Mouse (Mus musculus) heart, postnatal 0 days (tissue): ENCODE data around the gene Scrt2. TPM values are rescaled to one million over a fixed set of nuclear protein-coding genes. Genes with fewer than 3 reads are reported as not detected.

Experiments
- ATAC-seq: fragments of 200-750 bp; cut with Nextera tagmentation; 2 replicates; pipeline ENCODE4 v1.8.0; 2017; ENCODE audit warnings: low read depth, moderate number of reproducible peaks, moderate library complexity; ENCODE audit not compliant: insufficient read depth
- DNase-seq: peaks from one replicate; pipeline ENCODE4 v3.0.0-alpha.2; 2016; ENCODE audit warnings: low spot score
- H3K27ac ChIP-seq: fragments of 300-500 bp; sonication (generic); 2 replicates; pipeline ENCODE4 v1.5.1; 2014; ENCODE audit warnings: low read depth, mild to moderate bottlenecking
- H3K27me3 ChIP-seq: fragments of 300-500 bp; sonication (generic); 2 replicates; pipeline ENCODE4 v1.6.1; 2014; ENCODE audit warnings: low read length, mixed read lengths; ENCODE audit not compliant: control insufficient read depth, insufficient read depth
- H3K36me3 ChIP-seq: fragments of 300-500 bp; sonication (generic); replicated peaks from 2 replicates; pipeline ENCODE4 v1.6.1; 2014; ENCODE audit warnings: low read length, mixed read lengths; ENCODE audit not compliant: control insufficient read depth, insufficient read depth
- H3K4me1 ChIP-seq: fragments of 300-500 bp; sonication (generic); 2 replicates; pipeline ENCODE4 v1.6.1; 2014; ENCODE audit warnings: antibody characterized with exemption; ENCODE audit not compliant: control insufficient read depth, insufficient read depth
- H3K4me2 ChIP-seq: fragments of 300-500 bp; sonication (generic); 2 replicates; pipeline ENCODE4 v1.6.1; 2014; ENCODE audit warnings: low read depth, mild to moderate bottlenecking, low read length, moderate library complexity
- H3K4me3 ChIP-seq: fragments of 300-500 bp; sonication (generic); 2 replicates; pipeline ENCODE4 v1.5.1; 2014; ENCODE audit warnings: low read depth, low read length
- H3K9ac ChIP-seq: fragments of 300-500 bp; sonication (generic); replicated peaks from 2 replicates; pipeline ENCODE4 v1.6.1; 2014; ENCODE audit warnings: low read depth, low read length, mixed read lengths
- H3K9me3 ChIP-seq: fragments of 300-500 bp; sonication (generic); replicated peaks from 2 replicates; pipeline ENCODE4 v1.6.1; 2016; ENCODE audit warnings: low read length; ENCODE audit not compliant: control insufficient read depth
- CTCF ChIP-seq: IDR thresholded peaks from 2 replicates; pipeline ENCODE4 v1.5.1; 2016; ENCODE audit warnings: antibody characterized with exemption, control low read depth, low read depth
- EP300 ChIP-seq: IDR thresholded peaks from 2 replicates; pipeline ENCODE4 v1.6.1; 2016; ENCODE audit warnings: antibody characterized with exemption, low read depth
- WGBS: fragments of 180-500 bp; shearing (Covaris S2); extraction: QIAGEN DNeasy Blood & Tissue Kit; methylation state at CpG from one replicate; pipeline ENCODE4 v1.1.7; 2014; 5-methylcytosine and 5-hydroxymethylcytosine counted together
- polyA plus RNA-seq: library from polyadenylated mRNA; unstranded; fragments of >200 nt; fragmentation: Nextera tagmentation; extraction: Ambion mirVana; gene quantifications from 2 replicates; pipeline ENCODE4 v1.2.1, GENCODE M21; 2015
- total RNA-seq: library from RNA; depleted of rRNA; stranded (reverse); fragments of >200 nt; gene quantifications from 2 replicates; pipeline ENCODE4 v1.2.3, GENCODE M21; 2014; ENCODE audit warnings: low replicate concordance

Gene Scrt2
- total and polyA plus RNA-seq, 2 experiments from 2014 or later = not detected

DNA sequence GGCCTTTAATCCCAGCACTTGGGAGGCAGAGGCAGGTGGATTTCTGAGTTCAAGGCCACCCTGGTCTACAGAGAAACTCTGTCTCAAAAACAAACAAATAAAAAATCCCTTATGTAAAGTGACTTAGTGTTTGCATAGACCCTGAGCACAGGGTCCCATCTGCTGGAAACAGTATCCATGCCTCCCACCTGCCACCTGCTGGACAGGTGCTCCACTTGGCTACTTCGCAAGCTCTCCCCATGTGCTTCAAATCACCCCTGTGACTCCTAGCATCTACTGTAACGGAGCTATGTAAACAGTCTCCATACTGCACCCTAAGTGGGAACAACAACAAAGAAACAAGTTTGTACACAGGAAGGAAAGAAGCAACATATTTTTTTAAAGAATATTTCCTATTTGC is 47.3 kb downstream of the Scrt2 start:
- Histone ChIP-seq H3K4me3 (no peak overlapping the region), H3K36me3 (no peaks in the 10 kb centered on the region), H3K4me1 (0 out of 2 replicates have a peak, but pooled peaks cover 4% of the 10 kb centered on the region), H3K9me3 (no peaks in the 10 kb centered on the region), H3K27me3 (0 out of 2 replicates have a peak, but pooled peaks cover 4% of the 10 kb centered on the region), H3K9ac (no peak overlapping the region), H3K27ac (no peak overlapping the region), H3K4me2 (no peak overlapping the region)
- no peak for DNase-seq
- TF ChIP-seq EP300 (no peak), CTCF (no peak)
- 71% methylated on average over 2 of the region's 2 CpGs for WGBS
- no peak for ATAC-seq

DNA sequence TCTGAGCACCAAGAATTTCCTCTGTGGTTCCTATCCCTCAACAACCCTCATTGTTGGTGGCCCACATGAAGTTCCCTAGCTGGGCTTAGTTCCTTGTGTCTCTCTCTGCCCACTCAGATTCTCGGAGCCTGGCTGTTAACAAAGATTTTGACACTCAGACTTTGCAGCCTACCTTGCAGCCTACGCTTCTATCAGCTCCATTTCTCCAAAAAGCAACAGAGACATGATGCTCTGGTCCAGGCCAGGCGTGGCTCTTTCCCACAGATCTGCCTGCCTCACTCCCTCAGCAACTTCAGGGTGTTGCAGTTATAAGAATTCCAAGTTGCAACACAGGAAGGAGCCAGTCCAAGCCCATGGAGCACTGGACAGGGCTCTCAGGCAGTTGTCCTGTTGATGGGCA is 48.4 kb downstream of the Scrt2 start:
- Histone ChIP-seq H3K4me1 (0 out of 2 replicates have a peak, but pooled peaks cover 4% of the 10 kb centered on the region), H3K9me3 (no peaks in the 10 kb centered on the region), H3K27me3 (0 out of 2 replicates have a peak, but pooled peaks cover 4% of the 10 kb centered on the region), H3K4me3 (no peak overlapping the region), H3K36me3 (no peaks in the 10 kb centered on the region), H3K9ac (no peak overlapping the region), H3K4me2 (no peak overlapping the region), H3K27ac (no peak overlapping the region)
- ATAC-seq (no peak), DNase-seq (no peak)
- 67% methylated on average over 3 of the region's 3 CpGs for WGBS
- TF ChIP-seq EP300 (no peak), CTCF (no peak)

DNA sequence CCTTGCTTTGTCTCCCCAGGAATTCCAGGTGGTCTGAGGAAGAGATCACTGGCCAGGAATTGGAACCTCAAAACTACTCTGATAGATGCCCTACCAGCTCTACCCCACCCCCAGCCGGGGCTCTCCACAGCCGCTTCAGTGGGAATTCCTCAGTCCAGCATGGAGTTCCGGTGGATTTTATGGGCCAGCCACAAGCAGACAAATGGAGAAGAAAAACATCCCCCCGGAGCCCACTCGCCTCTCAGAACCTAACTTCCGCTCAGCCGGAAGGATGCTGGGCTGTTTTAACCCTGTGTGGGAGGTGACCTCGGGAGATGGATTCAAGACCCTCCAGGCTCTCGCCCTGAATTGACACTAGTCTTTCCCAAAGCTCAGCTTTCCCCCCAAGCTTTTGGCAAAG is 50.7 kb downstream of the Scrt2 start:
- 45% methylated on average over 9 of the region's 9 CpGs for WGBS

DNA sequence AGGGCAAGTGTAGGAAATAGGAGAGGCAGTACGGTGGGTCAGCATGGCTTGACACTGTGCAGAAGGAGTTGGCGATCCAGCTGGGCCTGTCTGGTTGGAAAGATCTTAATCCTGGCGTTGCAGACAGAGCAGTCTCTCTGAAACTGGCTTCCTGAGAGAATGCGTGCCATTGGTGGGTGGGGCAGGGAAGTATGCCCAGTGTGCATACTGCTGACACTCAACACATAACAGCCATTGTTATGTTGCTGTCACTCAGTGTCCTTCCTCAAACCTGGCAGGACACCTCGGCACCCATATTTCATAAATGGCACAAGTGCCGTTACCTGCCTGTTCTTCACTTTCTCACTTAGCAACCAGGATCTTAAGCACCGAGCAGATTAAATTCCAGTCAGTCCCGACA is 51.4 kb downstream of the Scrt2 start:
- H3K9ac ChIP-seq = no peak overlapping the region
- H3K27ac ChIP-seq = no peak overlapping the region
- 42% methylated on average over 8 of the region's 8 CpGs for WGBS
- H3K4me2 ChIP-seq = no peak overlapping the region
- 0 out of 2 replicates have a peak, but pooled peaks cover 4% of the 10 kb centered on the region for H3K27me3 ChIP-seq
- no peaks in the 10 kb centered on the region for H3K36me3 ChIP-seq
- TF ChIP-seq CTCF (no peak), EP300 (no peak)
- ATAC-seq (no peak), DNase-seq (no peak)
- 0 out of 2 replicates have a peak, but pooled peaks cover 4% of the 10 kb centered on the region for H3K4me1 ChIP-seq
- no peaks in the 10 kb centered on the region for H3K9me3 ChIP-seq
- no peak overlapping the region for H3K4me3 ChIP-seq

More for the DNA sequence above, 50.7 kb downstream of the Scrt2 start:
- Histone ChIP-seq H3K4me3 (no peak overlapping the region), H3K36me3 (no peaks in the 10 kb centered on the region), H3K4me1 (0 out of 2 replicates have a peak, but pooled peaks cover 4% of the 10 kb centered on the region), H3K9ac (no peak overlapping the region), H3K4me2 (no peak overlapping the region), H3K9me3 (no peaks in the 10 kb centered on the region), H3K27ac (no peak overlapping the region), H3K27me3 (0 out of 2 replicates have a peak, but pooled peaks cover 4% of the 10 kb centered on the region)
- TF ChIP-seq EP300 (no peak), CTCF (no peak)
- no peak for ATAC-seq
- DNase-seq = no peak

DNA sequence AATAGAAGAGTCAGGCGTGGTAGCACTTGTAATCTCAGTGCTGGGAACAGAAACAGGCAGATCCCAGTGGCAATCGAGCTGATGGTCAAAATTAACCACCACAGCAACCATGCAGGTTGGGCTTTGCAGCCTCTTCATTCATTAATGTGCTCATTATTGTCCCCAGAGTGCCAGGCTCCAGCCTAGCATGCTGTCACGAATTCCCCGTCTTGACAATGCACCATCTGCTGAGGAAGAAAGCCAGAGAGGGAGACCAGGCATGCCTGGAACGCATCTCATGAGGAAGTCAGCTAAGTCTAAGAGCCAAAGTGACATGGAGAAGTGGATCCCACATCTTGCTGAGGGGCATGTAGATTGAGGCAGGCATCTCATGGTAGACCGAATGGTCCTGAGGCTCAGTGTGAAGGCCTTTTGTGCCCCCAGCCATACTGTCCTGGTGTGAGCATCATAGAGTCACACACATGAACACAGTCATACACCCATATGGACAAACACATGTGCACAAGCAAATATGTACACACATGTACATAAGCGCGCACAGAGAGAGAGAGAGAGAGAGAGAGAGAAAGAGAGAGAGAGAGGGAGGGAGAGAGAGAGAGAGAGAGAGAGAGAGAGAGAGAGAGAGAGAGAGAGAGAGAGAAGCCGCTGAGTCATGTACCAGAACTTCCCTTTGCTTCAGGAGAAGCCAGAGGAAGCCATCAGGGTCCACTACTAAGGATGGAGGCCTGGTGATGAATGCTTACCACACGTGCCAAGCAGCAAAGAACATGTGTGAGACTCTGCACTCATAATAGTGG is 58.1 kb downstream of the Scrt2 start:
- DNase-seq (no peak), ATAC-seq (no peak)
- H3K27me3 ChIP-seq = peaks cover 42% of the 10 kb centered on the region
- 61% methylated on average over 10 of the region's 10 CpGs for WGBS
- H3K27ac ChIP-seq = no peak overlapping the region
- TF ChIP-seq CTCF (no peak), EP300 (no peak)
- no peak overlapping the region for H3K4me3 ChIP-seq
- H3K36me3 ChIP-seq = no peaks in the 10 kb centered on the region
- peaks cover 13% of the 10 kb centered on the region for H3K4me1 ChIP-seq
- no peak overlapping the region for H3K4me2 ChIP-seq
- no peaks in the 10 kb centered on the region for H3K9me3 ChIP-seq
- no peak overlapping the region for H3K9ac ChIP-seq

DNA sequence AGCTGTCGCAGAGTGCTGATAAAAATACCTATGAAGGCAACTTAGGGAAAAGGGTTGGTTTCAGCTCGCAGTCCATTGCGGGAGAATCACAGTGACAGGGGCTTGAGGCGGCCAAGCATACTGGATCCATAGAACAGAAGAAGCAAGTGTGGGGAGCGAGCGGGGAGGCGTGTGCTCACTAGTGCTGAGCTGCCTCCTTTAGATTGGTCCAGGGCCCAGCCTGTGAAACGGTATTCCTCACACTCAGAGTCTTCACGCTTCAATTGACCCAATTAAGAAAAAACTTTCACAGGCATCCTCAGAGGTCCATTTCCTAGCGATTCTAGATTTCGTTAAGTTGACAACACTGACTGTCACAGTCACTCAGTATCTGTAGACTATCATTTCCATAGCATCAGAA is 59.6 kb downstream of the Scrt2 start:
- no peak for ATAC-seq
- Histone ChIP-seq H3K9me3 (no peaks in the 10 kb centered on the region), H3K9ac (no peak overlapping the region), H3K36me3 (no peaks in the 10 kb centered on the region), H3K27me3 (peaks cover 55% of the 10 kb centered on the region), H3K27ac (no peak overlapping the region), H3K4me1 (peaks cover 13% of the 10 kb centered on the region), H3K4me3 (no peak overlapping the region), H3K4me2 (no peak overlapping the region)
- no peak for DNase-seq
- TF ChIP-seq CTCF = no peak
- no peak for TF ChIP-seq EP300
- 54% methylated on average over 11 of the region's 11 CpGs for WGBS
